Mouse (Mus musculus) layer of hippocampus, adult 2 months (tissue): ENCODE results near the gene Tgfa. TPM values are rescaled to one million over a fixed set of nuclear protein-coding genes. Genes with fewer than 3 reads are reported as not detected.

Experiments used
- DNase-seq, 2 experiments: peaks; one replicate each; pipeline ENCODE4 v3.0.0; 2022; ENCODE audit warnings: low spot score in 2 of 2
- H3K27ac ChIP-seq: fragments of 200-600 bp; 2 replicates; pipeline ENCODE4 v1.8.1; 2022
- H3K4me3 ChIP-seq: fragments of 200-600 bp; 2 replicates; pipeline ENCODE4 v1.8.1; 2022; ENCODE audit warnings: mild to moderate bottlenecking
- CTCF ChIP-seq: fragments of 200-600 bp; conservative IDR thresholded peaks from 2 replicates; pipeline ENCODE4 v1.8.1; 2022; ENCODE audit warnings: antibody characterized with exemption, mild to moderate bottlenecking, moderate library complexity
- total RNA-seq, 2 experiments: library from RNA; stranded (reverse); gene quantifications; 2 replicates each; pipeline ENCODE4 v1.2.3; 2021

Tgfa gene
- total RNA-seq, 2 experiments from 2014 or later = 28.3 to 32.0 TPM

- Histone ChIP-seq H3K4me3 (no peak overlapping the region), H3K27ac (no peak overlapping the region)
- DNase-seq = no peak
- TF ChIP-seq CTCF = no peak
These were observed 23.7 kb downstream of the Tgfa start for GRCm38 (mm10) chr6:86218739-86219138.

DNA sequence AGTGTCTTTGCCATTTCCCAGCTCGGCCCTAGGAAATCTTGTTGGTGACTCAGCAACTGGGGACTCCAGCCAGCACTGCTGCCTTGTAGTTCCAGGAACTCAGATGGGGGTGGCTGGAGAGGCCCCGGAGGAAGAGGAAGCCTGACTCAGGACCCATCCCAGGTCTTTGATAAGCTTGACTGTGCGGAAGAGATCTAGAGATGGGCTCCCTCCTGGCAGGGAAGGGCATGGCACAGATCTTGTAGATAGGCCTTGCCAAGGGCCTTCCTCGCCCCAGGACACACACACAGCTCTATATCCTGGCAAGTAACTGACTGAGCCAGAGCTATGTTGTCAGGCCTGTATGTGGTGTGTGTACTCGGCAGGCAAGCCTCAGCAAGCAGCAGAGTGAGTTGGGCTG lies 24.5 kb downstream of the Tgfa start:
- TF ChIP-seq CTCF = no peak
- Histone ChIP-seq H3K4me3 (no peak overlapping the region), H3K27ac (peak overlapping the region; percentile 32; the same call in 1 of the 2 replicates)
- DNase-seq = no peak

GRCm38 (mm10) chr6:86220171-86220570 lies 25.1 kb downstream of the Tgfa start:
- peak overlapping the region; percentile 32; the same call in 1 of the 2 replicates for H3K27ac ChIP-seq
- no peak for TF ChIP-seq CTCF
- no peak for DNase-seq
- no peak overlapping the region for H3K4me3 ChIP-seq

- Histone ChIP-seq H3K27ac (no peak overlapping the region), H3K4me3 (no peak overlapping the region)
- no peak for TF ChIP-seq CTCF
- no peak for DNase-seq
These were observed 27.4 kb downstream of the Tgfa start for GRCm38 (mm10) chr6:86222381-86222780.

GRCm38 (mm10) chr6:86225604-86226003 lies 30.6 kb downstream of the Tgfa start:
- TF ChIP-seq CTCF = no peak
- DNase-seq = no peak
- H3K27ac ChIP-seq = 0 out of 2 replicates have a peak overlapping the region, but pooled peaks have one; percentile 72
- no peak overlapping the region for H3K4me3 ChIP-seq

DNA sequence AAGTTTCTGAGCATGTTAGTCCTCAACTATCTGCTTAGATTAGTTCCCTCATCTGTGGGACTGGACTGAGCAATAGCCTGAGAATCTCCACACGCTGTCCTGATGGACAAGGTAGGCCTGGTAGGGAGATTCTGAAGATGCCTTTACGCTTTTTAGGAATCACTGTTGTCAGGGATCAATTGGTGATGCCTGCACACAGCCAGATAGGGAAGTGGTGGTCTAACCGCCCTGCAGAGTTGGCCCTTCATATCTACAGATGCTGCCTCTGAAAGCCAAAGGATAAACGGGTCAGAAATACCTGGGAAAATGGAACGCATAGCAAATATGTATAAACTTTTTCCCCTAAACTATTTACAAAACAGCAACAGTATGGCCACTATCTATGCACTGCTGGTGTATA lies 37.3 kb downstream of the Tgfa start:
- Histone ChIP-seq H3K4me3 (no peak overlapping the region), H3K27ac (no peak overlapping the region)
- TF ChIP-seq CTCF = no peak
- DNase-seq = no peak

- no peak overlapping the region for H3K4me3 ChIP-seq
- no peak for DNase-seq
- H3K27ac ChIP-seq = peak overlapping the region; percentile 14; the same call in 1 of the 2 replicates
- no peak for TF ChIP-seq CTCF
These were observed 38.7 kb downstream of the Tgfa start for GRCm38 (mm10) chr6:86233512-86234430.

DNA sequence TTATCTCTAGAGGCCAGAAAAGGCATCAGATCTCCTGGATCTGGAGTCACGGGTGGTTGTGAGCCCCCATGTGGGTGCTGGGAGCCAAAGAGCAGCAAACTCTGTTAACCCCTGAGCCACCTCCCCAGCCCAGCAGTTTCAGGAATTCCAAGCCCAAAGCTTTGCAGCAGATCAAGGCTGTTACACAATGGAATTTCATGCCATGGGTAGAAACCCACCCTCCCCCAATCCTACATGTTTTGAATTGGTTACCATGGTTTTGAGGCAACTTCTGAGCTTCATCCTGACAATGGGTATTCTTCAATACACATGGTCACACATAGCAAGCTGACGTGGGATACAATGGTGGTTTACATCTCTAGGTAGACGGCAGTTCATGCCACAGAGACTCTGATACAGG lies 49.8 kb downstream of the Tgfa start:
- Histone ChIP-seq H3K4me3 (no peak overlapping the region), H3K27ac (no peak overlapping the region)
- DNase-seq = no peak
- no peak for TF ChIP-seq CTCF

DNA sequence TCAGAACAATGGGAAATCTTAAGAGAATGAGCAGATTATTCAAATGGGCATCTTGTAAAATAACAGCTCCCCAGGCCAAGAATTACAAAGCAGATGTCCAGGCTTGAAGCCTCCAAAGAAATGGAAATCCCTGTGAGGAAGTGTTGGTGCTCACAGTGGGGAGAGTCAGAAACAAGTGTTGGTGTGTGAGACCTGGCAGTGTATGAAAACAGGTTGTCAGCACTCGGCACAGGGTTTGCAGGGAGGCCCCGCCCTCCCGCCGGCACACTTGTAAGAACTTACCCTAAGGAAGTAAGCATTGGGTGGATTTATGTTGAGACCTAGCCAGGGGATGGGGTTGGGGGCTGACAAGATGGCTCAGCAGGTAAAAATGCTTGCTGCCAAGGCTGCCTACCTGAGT lies 50.9 kb downstream of the Tgfa start:
- no peak for TF ChIP-seq CTCF
- no peak overlapping the region for H3K4me3 ChIP-seq
- no peak overlapping the region for H3K27ac ChIP-seq
- no peak for DNase-seq

DNA sequence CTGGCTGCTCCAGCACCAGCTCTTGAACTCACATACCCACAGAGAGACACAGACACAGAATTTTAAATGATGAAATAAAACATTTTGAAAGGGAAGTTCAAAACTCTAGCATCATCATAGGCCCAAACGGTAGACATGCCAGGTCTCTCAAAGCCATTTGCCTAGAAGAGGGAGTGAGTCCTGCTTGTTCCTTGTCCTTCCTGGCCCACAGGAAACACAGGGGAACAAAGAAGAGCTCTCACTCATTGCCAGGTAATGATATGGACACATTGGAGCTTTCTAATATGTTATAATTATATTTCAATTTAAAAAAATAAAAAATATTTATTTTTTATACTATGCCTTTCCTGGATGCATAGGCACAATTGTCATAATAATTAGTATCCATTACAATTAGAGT lies 53.5 kb downstream of the Tgfa start:
- no peak for DNase-seq
- no peak overlapping the region for H3K4me3 ChIP-seq
- H3K27ac ChIP-seq = peak overlapping the region; percentile 78
- TF ChIP-seq CTCF = no peak

DNA sequence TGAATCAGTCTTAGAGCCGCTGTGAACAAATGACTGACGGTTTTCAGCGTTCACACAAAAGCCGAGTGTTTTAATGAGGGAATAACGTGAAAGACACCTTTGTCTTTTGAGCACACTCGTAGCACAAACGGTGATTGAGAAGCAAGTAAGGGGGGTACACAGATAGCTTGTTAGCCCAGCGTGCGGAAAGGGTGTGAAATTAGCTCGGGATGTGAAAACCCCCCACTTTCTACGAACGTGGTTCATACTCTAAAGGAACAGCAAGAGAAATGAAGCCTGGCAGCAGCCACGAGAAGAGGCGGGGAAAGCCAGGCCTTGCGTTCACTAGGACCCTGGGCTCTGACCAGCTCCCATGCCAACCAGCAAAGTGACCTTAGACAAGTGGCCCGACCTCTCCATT lies 54.0 kb downstream of the Tgfa start:
- no peak overlapping the region for H3K4me3 ChIP-seq
- DNase-seq = peak in 1 of 2 experiments; percentile 24
- TF ChIP-seq CTCF = no peak
- H3K27ac ChIP-seq = peak overlapping the region; percentile 78

GRCm38 (mm10) chr6:86250236-86250635 lies 55.2 kb downstream of the Tgfa start:
- H3K27ac ChIP-seq = peak overlapping the region; percentile 78
- no peak for TF ChIP-seq CTCF
- no peak for DNase-seq
- no peak overlapping the region for H3K4me3 ChIP-seq

DNA sequence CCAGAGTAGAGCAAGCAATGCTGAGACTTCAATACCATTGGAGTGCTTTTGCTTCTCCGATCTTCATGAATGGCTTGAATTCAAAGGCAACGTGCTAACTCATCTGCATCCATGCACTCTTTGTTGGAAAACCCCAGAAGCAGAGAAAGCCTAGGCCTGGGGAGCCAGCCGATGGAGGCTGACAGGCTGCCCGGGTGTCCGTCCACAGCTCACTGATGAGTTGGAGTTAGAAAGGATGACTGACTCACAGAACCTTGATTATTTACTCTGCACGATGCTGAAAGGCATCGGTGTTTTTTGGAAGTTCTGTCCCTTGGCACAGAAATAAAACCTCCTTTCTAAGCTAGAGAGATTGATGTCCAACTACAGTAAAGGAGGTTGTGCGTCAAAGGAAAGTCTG lies 55.8 kb downstream of the Tgfa start:
- DNase-seq = peak in 1 of 2 experiments; percentile 27
- no peak for TF ChIP-seq CTCF
- peak overlapping the region; percentile 78 for H3K27ac ChIP-seq
- no peak overlapping the region for H3K4me3 ChIP-seq
